Mouse (Mus musculus) brown adipose tissue, adult 24 weeks (tissue): ENCODE results near the gene Olfr312. TPM values are rescaled to one million over a fixed set of nuclear protein-coding genes. Genes with fewer than 3 reads are reported as not detected.
"Not testable (repeated sequence)": the region's sequence is repeated elsewhere in the genome, so short reads cannot be mapped to it uniquely, and the experiment has no call there.

ENCODE experiments used
- H3K27ac ChIP-seq: fragments of 200-500 bp; replicated peaks from 2 replicates; pipeline ENCODE4 v1.5.1; 2012; ENCODE audit warnings: low read depth, mild to moderate bottlenecking, low read length
- H3K4me1 ChIP-seq: fragments of 200-500 bp; 2 replicates; pipeline ENCODE4 v1.6.1; 2012; ENCODE audit warnings: low read length, mixed read lengths; ENCODE audit not compliant: control insufficient read depth, insufficient read depth, insufficient read length
- H3K4me3 ChIP-seq: fragments of 200-500 bp; 2 replicates; pipeline ENCODE4 v1.5.1; 2012; ENCODE audit warnings: low read depth, mild to moderate bottlenecking, low read length, moderate library complexity; ENCODE audit not compliant: insufficient read depth
- polyA plus RNA-seq: library from polyadenylated mRNA; stranded (reverse); fragments of >200 nt; gene quantifications from 2 replicates; pipeline ENCODE4 v1.2.4, GENCODE M21; 2012; ENCODE audit not compliant: missing spikeins, insufficient read depth, insufficient read length

Olfr312 gene
- not detected in 2 replicates for polyA plus RNA-seq

DNA sequence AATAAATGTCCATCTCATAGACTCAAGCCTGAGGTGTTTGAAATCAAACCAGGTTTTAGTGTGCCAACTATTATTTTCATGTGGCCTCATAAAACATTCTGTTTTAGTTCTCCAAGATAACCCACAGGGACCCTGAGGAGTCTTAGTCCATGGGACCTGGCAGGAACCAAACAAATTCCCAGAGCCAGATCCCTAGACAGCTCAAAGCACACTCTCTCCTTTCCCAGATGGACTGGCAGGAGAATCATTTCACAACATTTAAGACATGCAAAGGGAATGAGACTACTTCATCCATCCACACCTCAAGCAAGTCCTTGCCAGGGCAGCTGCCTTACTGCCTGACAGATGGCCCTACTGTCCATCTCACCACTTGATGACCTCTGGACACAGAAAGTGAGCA is at the start of gene Olfr312:
Gene Olfr312, plus strand, starts transcription at position 301 of the 400 bp plus-strand sequence.
- not testable (repeated sequence) for H3K27ac ChIP-seq, H3K4me1 ChIP-seq, H3K4me3 ChIP-seq

GRCm38 (mm10) chr11:58782480-58783089 is 46.5 kb upstream of the Olfr312 start, which contains the start of gene Olfr314:
Gene Olfr314 (plus strand): TSS chr11:58782952.
- Histone ChIP-seq H3K4me1 (no peaks in the 10 kb centered on the region), H3K27ac (no peak within 1 kb of the TSS), H3K4me3 (no peak within 1 kb of the TSS)

GRCm38 (mm10) chr11:58784182-58784581 is 44.9 kb upstream of the Olfr312 start:
- no peak overlapping the region for H3K4me3 ChIP-seq
- no peaks in the 10 kb centered on the region for H3K4me1 ChIP-seq
- no peak overlapping the region for H3K27ac ChIP-seq

DNA sequence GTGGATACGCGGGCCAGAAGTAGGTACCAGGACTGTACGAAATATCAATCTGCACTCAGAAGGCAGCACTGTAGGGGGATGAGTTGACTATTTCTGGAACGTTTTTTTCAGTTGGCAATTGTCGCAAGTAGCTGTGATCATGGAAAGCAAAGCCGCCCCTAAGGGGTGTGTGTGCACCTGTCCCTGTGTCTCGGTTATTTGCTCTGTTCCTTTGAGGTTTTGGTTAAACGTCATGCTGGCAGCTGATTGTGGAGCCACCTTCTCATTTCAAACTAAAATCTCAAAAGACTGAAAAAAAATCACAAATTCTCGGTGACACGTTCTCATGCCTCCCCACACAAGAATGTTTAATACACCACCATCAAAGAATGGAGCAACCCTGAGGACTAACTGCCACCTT is 41.4 kb upstream of the Olfr312 start:
- Histone ChIP-seq H3K4me1 (no peaks in the 10 kb centered on the region), H3K4me3 (no peak overlapping the region), H3K27ac (no peak overlapping the region)

DNA sequence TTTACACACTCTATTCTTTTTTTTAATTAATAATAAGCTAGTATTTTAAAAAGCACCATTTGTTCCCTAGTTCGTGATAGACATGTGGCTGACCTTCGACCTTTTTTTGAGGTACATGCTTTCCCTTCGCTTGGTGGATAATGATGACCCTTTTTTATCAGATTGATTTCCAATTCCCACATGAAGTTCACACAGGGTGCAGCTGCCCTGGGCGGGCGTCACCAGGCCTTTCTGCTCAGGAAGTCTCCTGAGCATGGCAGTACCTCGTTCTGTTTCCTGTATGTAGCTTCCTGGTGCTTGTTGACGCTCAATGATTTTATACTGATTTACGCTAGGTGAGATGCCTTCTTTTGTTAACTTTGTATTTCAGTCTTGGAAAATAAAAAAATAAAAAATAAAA is 40.7 kb upstream of the Olfr312 start:
- Histone ChIP-seq H3K4me1 (no peaks in the 10 kb centered on the region), H3K27ac (no peak overlapping the region), H3K4me3 (no peak overlapping the region)

DNA sequence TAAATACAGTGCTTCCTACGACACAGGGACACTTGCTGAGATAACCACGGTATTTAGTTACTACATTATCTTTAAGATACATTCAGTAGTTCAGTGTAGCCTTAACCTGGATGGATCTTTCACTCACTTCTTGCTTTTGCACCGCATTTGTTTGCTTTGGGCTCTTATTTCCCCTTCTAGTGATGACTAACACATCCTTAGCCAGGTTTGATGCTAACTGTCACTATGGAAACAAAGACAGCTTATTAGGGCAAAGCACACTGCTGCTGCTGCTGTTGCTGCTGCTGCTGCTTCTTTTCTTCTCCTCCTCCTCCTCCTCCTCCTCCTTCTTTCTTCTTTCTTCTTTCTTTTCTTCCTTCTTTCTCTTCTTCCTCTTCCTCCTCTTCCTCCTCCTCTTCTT is 39.5 kb upstream of the Olfr312 start:
- Histone ChIP-seq H3K27ac (no peak overlapping the region), H3K4me1 (no peaks in the 10 kb centered on the region), H3K4me3 (no peak overlapping the region)

DNA sequence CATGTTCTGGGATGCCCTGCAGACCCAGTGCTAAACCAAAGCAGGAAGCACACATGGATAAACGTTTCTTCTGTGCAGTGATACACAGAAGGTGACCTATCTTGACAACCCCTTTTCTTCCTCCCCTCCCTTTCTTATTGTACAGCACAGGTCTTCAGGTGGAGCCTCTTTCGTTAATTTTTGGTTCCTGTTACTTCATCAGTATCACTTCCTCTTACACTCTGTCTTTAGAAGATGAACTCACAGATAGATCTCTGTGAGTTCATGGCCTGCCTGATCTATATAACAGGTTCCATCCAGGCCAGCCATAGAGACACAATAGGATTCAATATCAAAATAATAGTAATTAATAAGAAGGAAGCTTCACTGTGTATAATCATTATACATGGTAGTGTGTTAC is 39.0 kb upstream of the Olfr312 start:
- Histone ChIP-seq H3K4me1 (no peaks in the 10 kb centered on the region), H3K4me3 (no peak overlapping the region), H3K27ac (no peak overlapping the region)

DNA sequence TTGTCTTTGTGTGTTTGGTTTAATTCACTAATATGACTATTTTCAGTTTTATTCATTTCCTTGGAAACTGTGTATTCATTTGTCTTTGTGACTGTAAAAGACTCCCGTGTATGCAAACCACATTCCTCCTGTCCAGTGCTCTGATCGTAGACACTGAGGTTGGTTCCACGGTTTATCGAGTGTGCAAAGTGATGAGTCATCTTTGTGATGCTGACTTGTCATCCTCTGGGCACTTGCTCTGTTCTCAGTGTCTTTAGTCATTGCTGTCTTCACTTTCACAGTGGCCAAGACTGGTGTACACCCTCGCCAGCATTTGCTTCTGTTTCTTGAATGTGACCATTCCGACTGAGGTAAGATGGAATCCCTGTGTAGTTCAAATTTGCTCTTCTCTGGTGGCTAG is 38.4 kb upstream of the Olfr312 start:
- no peaks in the 10 kb centered on the region for H3K4me1 ChIP-seq
- no peak overlapping the region for H3K4me3 ChIP-seq
- H3K27ac ChIP-seq = no peak overlapping the region

GRCm38 (mm10) chr11:58795856-58796255 is 33.2 kb upstream of the Olfr312 start:
- Histone ChIP-seq H3K4me3 (no peak overlapping the region), H3K27ac (no peak overlapping the region), H3K4me1 (no peaks in the 10 kb centered on the region)

DNA sequence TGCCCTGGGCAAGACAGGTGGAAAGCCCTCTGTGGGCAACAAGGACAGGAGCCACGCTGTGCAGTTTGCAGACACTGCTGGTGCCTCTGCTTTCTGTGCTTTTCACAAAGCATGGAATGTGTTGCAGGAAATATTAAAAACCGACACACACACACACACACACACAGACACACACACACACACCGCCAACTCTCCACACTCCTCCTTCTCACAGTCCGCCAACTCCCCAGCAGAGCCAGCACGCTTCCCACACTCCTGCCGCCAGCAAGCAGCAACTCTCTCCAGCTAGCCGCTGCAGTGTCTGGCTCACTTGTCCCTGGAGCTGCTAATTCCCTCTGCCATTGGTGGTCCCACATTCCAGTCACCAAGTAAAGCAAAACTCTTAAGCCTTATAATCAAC is 32.2 kb upstream of the Olfr312 start:
- Histone ChIP-seq H3K4me3 (no peak overlapping the region), H3K4me1 (no peaks in the 10 kb centered on the region), H3K27ac (no peak overlapping the region)

GRCm38 (mm10) chr11:58799747-58800146 is 29.3 kb upstream of the Olfr312 start:
- Histone ChIP-seq H3K4me3 (no peak overlapping the region), H3K27ac (no peak overlapping the region)

GRCm38 (mm10) chr11:58801558-58802228 is 27.3 kb upstream of the Olfr312 start, which contains the start of gene Fam183b:
Gene Fam183b (minus strand): TSS chr11:58801960.
- H3K4me3 ChIP-seq = no peak within 1 kb of the TSS
- H3K4me1 ChIP-seq = no peaks in the 10 kb centered on the region
- H3K27ac ChIP-seq = no peak within 1 kb of the TSS

More at GRCm38 (mm10) chr11:58799747-58800146, 29.3 kb upstream of the Olfr312 start:
- no peaks in the 10 kb centered on the region for H3K4me1 ChIP-seq

DNA sequence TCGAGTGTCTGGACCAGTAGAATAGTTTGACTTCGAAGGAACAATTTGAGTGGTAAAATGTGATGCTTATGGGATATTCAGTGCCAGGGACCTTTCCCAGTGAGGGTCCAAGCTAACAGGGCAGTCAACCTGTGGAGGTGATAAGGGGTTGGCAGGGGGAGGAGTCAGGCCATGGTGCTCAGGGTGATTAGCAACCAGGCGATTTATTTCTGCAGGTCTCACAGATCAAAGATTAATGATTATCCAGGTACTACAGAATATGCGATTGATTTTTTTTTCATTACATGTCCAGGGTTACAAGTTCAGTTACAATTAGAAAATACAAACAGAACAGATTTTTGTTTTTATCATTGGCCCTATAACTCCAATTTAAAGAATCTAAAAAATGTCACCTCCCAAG is 25.2 kb upstream of the Olfr312 start:
- Histone ChIP-seq H3K27ac (no peak overlapping the region), H3K4me1 (no peaks in the 10 kb centered on the region), H3K4me3 (no peak overlapping the region)

- H3K27ac ChIP-seq = no peak overlapping the region
- H3K4me3 ChIP-seq = no peak overlapping the region
- H3K4me1 ChIP-seq = no peaks in the 10 kb centered on the region
Measured at GRCm38 (mm10) chr11:58804393-58804792, 24.6 kb upstream of the Olfr312 start.

GRCm38 (mm10) chr11:58812001-58812400 is 17.0 kb upstream of the Olfr312 start:
- no peaks in the 10 kb centered on the region for H3K4me1 ChIP-seq

DNA sequence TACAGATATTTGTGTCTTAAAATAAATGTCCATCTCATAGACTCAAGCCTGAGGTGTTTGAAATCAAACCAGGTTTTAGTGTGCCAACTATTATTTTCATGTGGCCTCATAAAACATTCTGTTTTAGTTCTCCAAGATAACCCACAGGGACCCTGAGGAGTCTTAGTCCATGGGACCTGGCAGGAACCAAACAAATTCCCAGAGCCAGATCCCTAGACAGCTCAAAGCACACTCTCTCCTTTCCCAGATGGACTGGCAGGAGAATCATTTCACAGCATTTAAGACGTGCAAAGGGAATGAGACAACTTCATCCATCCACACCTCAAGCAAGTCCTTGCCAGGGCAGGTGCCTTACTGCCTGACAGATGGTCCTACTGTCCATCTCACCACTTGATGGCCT is 14.3 kb upstream of the Olfr312 start, which contains the start of gene Olfr313:
Gene Olfr313, plus strand, starts transcription at position 301 of the 400 bp plus-strand sequence.
- not testable (repeated sequence) for H3K4me3 ChIP-seq, H3K4me1 ChIP-seq, H3K27ac ChIP-seq

More at GRCm38 (mm10) chr11:58812001-58812400, 17.0 kb upstream of the Olfr312 start:
- no peak overlapping the region for H3K4me3 ChIP-seq
- no peak overlapping the region for H3K27ac ChIP-seq
